ENCODE assay signal across 11 mouse cellular contexts in genomic region chr14:122485635-122486181, GRCm38 (mm10). TPM values are rescaled to one million over a fixed set of nuclear protein-coding genes. Genes with fewer than 3 reads are reported as not detected.
A peak's percentile ranks its signal among the peaks of the same experiment; 100 is the strongest.
DNase-seq lines count a peak whose midpoint lies in the region; ATAC-seq lines count a peak whose summit lies in the region.
"Had no signal": no experiment of that assay in that cellular context is flagged by ENCODE, and none has a peak within 500 bp of the region (broad histone marks: within the 10 kb centered on the region; RNA-seq: fewer than 3 reads in every experiment).

No protein-coding gene starts in this region.

- peaks cover 43% of the 10 kb centered on the region for H3K27me3 ChIP-seq in forebrain, embryonic 11.5 days (ENCODE audit: control insufficient read depth, insufficient read depth, low read length)
- peaks cover 62% of the 10 kb centered on the region for H3K27me3 ChIP-seq in neural tube, embryonic 11.5 days (ENCODE audit: control insufficient read depth, insufficient read depth, low read length)
- peaks cover 88% of the 10 kb centered on the region for H3K27me3 ChIP-seq in kidney, embryonic 14.5 days (ENCODE audit: control insufficient read depth, insufficient read depth, low read length)

- WGBS in forebrain, embryonic 11.5 days = 1% methylated on average over 12 of the region's 12 CpGs
- 2% methylated on average over 12 of the region's 12 CpGs for WGBS in neural tube, embryonic 11.5 days
- WGBS in kidney, embryonic 14.5 days = 3% methylated on average over 12 of the region's 12 CpGs

- peaks cover 24% of the 10 kb centered on the region for H3K4me1 ChIP-seq in forebrain, embryonic 11.5 days (replicated peaks; ENCODE audit: control insufficient read depth, insufficient read depth, low read length)
- peaks cover 6% of the 10 kb centered on the region for H3K4me1 ChIP-seq in neural tube, embryonic 11.5 days (ENCODE audit: control insufficient read depth, insufficient read depth, low read length)
- no peaks in the 10 kb centered on the region for H3K4me1 ChIP-seq in kidney, embryonic 14.5 days (ENCODE audit: control insufficient read depth, insufficient read depth, low read length)
- H3K4me1 ChIP-seq: liver, embryonic 13.5 days had no signal

- peak; percentile 58 to 60 for DNase-seq in cerebellum, postnatal 25 days
- DNase-seq in forebrain, embryonic 11.5 days (ENCODE audit: low spot score) = no peak
- DNase-seq in induced T-regulatory cell, adult 2 months (ENCODE audit: low read depth) = peak; percentile 7
- peak; percentile 57 for DNase-seq in neural tube, embryonic 11.5 days (ENCODE audit: low spot score)
- DNase-seq in frontal cortex, adult 2 months (ENCODE audit: extremely low spot score in 1 of 2, low spot score in 1 of 2) = no peak
- no peak for DNase-seq in right cerebral cortex, postnatal 14 days
- DNase-seq: kidney, postnatal 10 days; liver, embryonic 13.5 days had no signal

- H3K4me2 ChIP-seq in forebrain, embryonic 11.5 days (ENCODE audit: low read depth, low read length, severe bottlenecking) = peak overlapping the region; percentile 42; the same call in 1 of the 2 replicates
- H3K4me2 ChIP-seq in neural tube, embryonic 11.5 days (ENCODE audit: low read depth) = peak overlapping the region; percentile 40
- H3K4me2 ChIP-seq in kidney, embryonic 14.5 days (replicated peaks; ENCODE audit: low read depth, low read length) = no peak overlapping the region
- H3K4me2 ChIP-seq: liver, embryonic 13.5 days had no signal

- no peaks in the 10 kb centered on the region for H3K9me3 ChIP-seq in forebrain, embryonic 11.5 days (ENCODE audit: control insufficient read depth, low read length)
- no peaks in the 10 kb centered on the region for H3K9me3 ChIP-seq in neural tube, embryonic 11.5 days (ENCODE audit: control insufficient read depth, low read length)
- H3K9me3 ChIP-seq in kidney, embryonic 14.5 days (ENCODE audit: control insufficient read depth, low read length) = no peaks in the 10 kb centered on the region
- H3K9me3 ChIP-seq: liver, embryonic 13.5 days had no signal

- no peaks in the 10 kb centered on the region for H3K36me3 ChIP-seq in forebrain, embryonic 11.5 days (ENCODE audit: control insufficient read depth, insufficient read depth, low read length)
- no peaks in the 10 kb centered on the region for H3K36me3 ChIP-seq in neural tube, embryonic 11.5 days (ENCODE audit: control insufficient read depth, insufficient read depth, low read length)
- no peaks in the 10 kb centered on the region for H3K36me3 ChIP-seq in kidney, embryonic 14.5 days (ENCODE audit: control insufficient read depth, insufficient read depth, low read length)
- H3K36me3 ChIP-seq: liver, embryonic 13.5 days had no signal

- 0 out of 2 replicates have a peak overlapping the region, but pooled peaks have one; percentile 18 for H3K27ac ChIP-seq in forebrain, embryonic 11.5 days (ENCODE audit: low read depth, low read length)
- peak overlapping the region; percentile 29; the same call in 1 of the 2 replicates for H3K27ac ChIP-seq in neural tube, embryonic 11.5 days (ENCODE audit: low read depth, low read length)
- no peak overlapping the region for H3K27ac ChIP-seq in kidney, embryonic 14.5 days (ENCODE audit: low read depth, low read length)
- H3K27ac ChIP-seq: liver, embryonic 13.5 days had no signal

- peak overlapping the region; percentile 52; the same call in 1 of the 2 replicates for H3K9ac ChIP-seq in forebrain, embryonic 11.5 days (ENCODE audit: low read length)
- H3K9ac ChIP-seq in neural tube, embryonic 11.5 days (ENCODE audit: low read length) = no peak overlapping the region
- H3K9ac ChIP-seq in kidney, embryonic 14.5 days (ENCODE audit: low read depth, low read length) = no peak overlapping the region
- H3K9ac ChIP-seq: liver, embryonic 13.5 days had no signal

- H3K4me3 ChIP-seq in forebrain, embryonic 11.5 days (ENCODE audit: low read depth, low read length) = peak overlapping the region; percentile 11; the same call in 1 of the 2 replicates
- peak overlapping the region; percentile 13; the same call in 1 of the 2 replicates for H3K4me3 ChIP-seq in neural tube, embryonic 11.5 days (ENCODE audit: low read depth, low read length)
- H3K4me3 ChIP-seq in kidney, embryonic 14.5 days (ENCODE audit: low read length) = no peak overlapping the region
- H3K4me3 ChIP-seq: liver, embryonic 13.5 days; myocyte had no signal

- ATAC-seq in forebrain, embryonic 11.5 days (replicated peaks; ENCODE audit: low FRiP score) = no peak
- no peak for ATAC-seq in neural tube, embryonic 11.5 days (ENCODE audit: insufficient read depth, low FRiP score, low TSS enrichment)
- no peak for ATAC-seq in kidney, embryonic 14.5 days (ENCODE audit: low FRiP score, low TSS enrichment)

RNA-seq across cellular contexts. Expression of gene Gm10837, which starts 4.7 kb away (rescaled TPM):
- 0.29 and 0.48 TPM in 2 replicates for polyA plus RNA-seq in forebrain, embryonic 11.5 days (2014; fragmentation: Nextera tagmentation; extraction: Ambion mirVana)
- polyA plus RNA-seq in neural tube, embryonic 11.5 days (2014; fragmentation: Nextera tagmentation; extraction: Ambion mirVana) = 0.51 and 0.54 TPM in 2 replicates
- polyA plus RNA-seq in frontal cortex, adult 2 months (2012; rRNA removed) = not detected in 2 replicates
- not detected in 2 replicates for polyA plus RNA-seq in kidney, embryonic 14.5 days (2014; fragmentation: Nextera tagmentation; extraction: Ambion mirVana)
- polyA plus RNA-seq: heart, embryonic 14.5 days; liver, embryonic 13.5 days; myocyte had no signal

RNA-seq across cellular contexts. Expression of gene Zic2, which starts 10.5 kb away (rescaled TPM):
- polyA plus RNA-seq in forebrain, embryonic 11.5 days (2014; fragmentation: Nextera tagmentation; extraction: Ambion mirVana) = 10.3 and 11.4 TPM in 2 replicates
- polyA plus RNA-seq in neural tube, embryonic 11.5 days (2014; fragmentation: Nextera tagmentation; extraction: Ambion mirVana) = 6.3 and 7.6 TPM in 2 replicates
- 21.3 and 21.5 TPM in 2 replicates for polyA plus RNA-seq in frontal cortex, adult 2 months (2012; rRNA removed)
- polyA plus RNA-seq in kidney, embryonic 14.5 days (2014; fragmentation: Nextera tagmentation; extraction: Ambion mirVana) = not detected in 2 replicates
- polyA plus RNA-seq: heart, embryonic 14.5 days; liver, embryonic 13.5 days had no signal

RNA-seq across cellular contexts. Expression of gene Zic5, which starts 20.2 kb away (rescaled TPM):
- polyA plus RNA-seq in forebrain, embryonic 11.5 days (2014; fragmentation: Nextera tagmentation; extraction: Ambion mirVana) = 28.6 and 30.0 TPM in 2 replicates
- polyA plus RNA-seq in neural tube, embryonic 11.5 days (2014; fragmentation: Nextera tagmentation; extraction: Ambion mirVana) = 10.3 and 10.8 TPM in 2 replicates
- polyA plus RNA-seq in frontal cortex, adult 2 months (2012; rRNA removed) = 2.9 and 3.4 TPM in 2 replicates
- polyA plus RNA-seq in kidney, embryonic 14.5 days (2014; fragmentation: Nextera tagmentation; extraction: Ambion mirVana) = 0.07 and 0.10 TPM in 2 replicates

RNA-seq across cellular contexts. Expression of gene Gm5089, which starts 34.8 kb away (rescaled TPM):
- 1.7 and 2.4 TPM in 2 replicates for polyA plus RNA-seq in forebrain, embryonic 11.5 days (2014; fragmentation: Nextera tagmentation; extraction: Ambion mirVana)
- polyA plus RNA-seq in neural tube, embryonic 11.5 days (2014; fragmentation: Nextera tagmentation; extraction: Ambion mirVana) = 0.23 and 0.35 TPM in 2 replicates
- 0.06 and 0.10 TPM in 2 replicates for polyA plus RNA-seq in frontal cortex, adult 2 months (2012; rRNA removed)
- not detected in 2 replicates for polyA plus RNA-seq in kidney, embryonic 14.5 days (2014; fragmentation: Nextera tagmentation; extraction: Ambion mirVana)
- polyA plus RNA-seq: heart, embryonic 14.5 days; liver, embryonic 13.5 days; myocyte had no signal

RNA-seq across cellular contexts. Expression of gene Pcca, which starts 48.4 kb away (rescaled TPM):
- 34.9 and 39.6 TPM in 2 replicates for polyA plus RNA-seq in forebrain, embryonic 11.5 days (2014; fragmentation: Nextera tagmentation; extraction: Ambion mirVana)
- 33.1 and 33.4 TPM in 2 replicates for polyA plus RNA-seq in neural tube, embryonic 11.5 days (2014; fragmentation: Nextera tagmentation; extraction: Ambion mirVana)
- polyA plus RNA-seq in frontal cortex, adult 2 months (2012; rRNA removed) = 32.0 and 34.8 TPM in 2 replicates
- 15.3 and 20.5 TPM in 2 replicates for polyA plus RNA-seq in kidney, embryonic 14.5 days (2014; fragmentation: Nextera tagmentation; extraction: Ambion mirVana)

Comparison
In these comparisons a context has a peak if more than half of its experiments do, and no peak if none do; other contexts are left out.
1. DNase-seq: peak in cerebellum, postnatal 25 days (2 of 2), induced T-regulatory cell, adult 2 months (single experiment) and neural tube, embryonic 11.5 days (single experiment); none in forebrain, embryonic 11.5 days (single experiment), frontal cortex, adult 2 months (0 of 2) and right cerebral cortex, postnatal 14 days (single experiment).